Mouse (Mus musculus): ENCODE measurements around the gene Sugt1. TPM values are rescaled to one million over a fixed set of nuclear protein-coding genes. Genes with fewer than 3 reads are reported as not detected.

Gene Sugt1
- polyA plus RNA-seq, 1 experiment from 2014 or later, result 137 TPM

GRCm38 (mm10) chr14:79661005-79661917 lies 73.8 kb downstream of the Sugt1 start:
- Histone ChIP-seq H3K4me1 (peaks cover 15% of the 10 kb centered on the region), H3K27ac (no peak overlapping the region), H3K4me3 (replicated peaks) (peak overlapping the region; percentile 24), H3K9me3 (no peaks in the 10 kb centered on the region), H3K9ac (no peak overlapping the region), H3K4me2 (peak overlapping the region; percentile 48), H3K27me3 (peaks cover 10% of the 10 kb centered on the region; the same call in 1 of the 2 replicates), H3K36me3 (replicated peaks) (no peaks in the 10 kb centered on the region)
- ATAC-seq (ENCODE audit: low FRiP score), result peak; percentile 87
- 18% methylated on average over 33 of the region's 33 CpGs for WGBS

- peak within 1 kb of the TSS; percentile 24 for H3K4me3 ChIP-seq (replicated peaks)
- peak within 1 kb of the TSS; percentile 48 for H3K4me2 ChIP-seq
- no peak within 1 kb of the TSS for H3K9ac ChIP-seq
- no peaks in the 10 kb centered on the region for H3K36me3 ChIP-seq (replicated peaks)
- H3K27ac ChIP-seq, result no peak within 1 kb of the TSS
- peaks cover 15% of the 10 kb centered on the region for H3K4me1 ChIP-seq
- peaks cover 10% of the 10 kb centered on the region; the same call in 1 of the 2 replicates for H3K27me3 ChIP-seq
- ATAC-seq (ENCODE audit: low FRiP score), result no peak
- WGBS, result 62% methylated on average over 4 of the region's 4 CpGs
- no peaks in the 10 kb centered on the region for H3K9me3 ChIP-seq
Observed at GRCm38 (mm10) chr14:79662001-79662400, 74.5 kb downstream of the Sugt1 start, which contains the start of gene Cnmd. Gene Cnmd (minus strand): TSS chr14:79662170.

GRCm38 (mm10) chr14:79671008-79671407 lies 83.5 kb downstream of the Sugt1 start:
- H3K4me2 ChIP-seq, result no peak overlapping the region
- 85% methylated on average over 3 of the region's 3 CpGs for WGBS
- ATAC-seq (ENCODE audit: low FRiP score), result no peak

GRCm38 (mm10) chr14:79672567-79672966 lies 85.1 kb downstream of the Sugt1 start:
- Histone ChIP-seq H3K4me2 (no peak overlapping the region), H3K9me3 (no peaks in the 10 kb centered on the region), H3K4me1 (peaks cover 29% of the 10 kb centered on the region), H3K27ac (no peak overlapping the region; the same call in 1 of the 2 replicates), H3K4me3 (replicated peaks) (no peak overlapping the region), H3K36me3 (replicated peaks) (no peaks in the 10 kb centered on the region), H3K27me3 (no peaks in the 10 kb centered on the region), H3K9ac (no peak overlapping the region)
- no peak for ATAC-seq (ENCODE audit: low FRiP score)
- WGBS, result 77% methylated on average over 5 of the region's 5 CpGs

More at GRCm38 (mm10) chr14:79671008-79671407, 83.5 kb downstream of the Sugt1 start:
- no peak overlapping the region for H3K27ac ChIP-seq
- no peak overlapping the region for H3K4me3 ChIP-seq (replicated peaks)
- no peaks in the 10 kb centered on the region for H3K9me3 ChIP-seq
- no peaks in the 10 kb centered on the region for H3K27me3 ChIP-seq
- H3K9ac ChIP-seq, result no peak overlapping the region
- peaks cover 16% of the 10 kb centered on the region for H3K4me1 ChIP-seq
- no peaks in the 10 kb centered on the region for H3K36me3 ChIP-seq (replicated peaks)

GRCm38 (mm10) chr14:79673083-79674013 lies 85.9 kb downstream of the Sugt1 start:
- H3K9ac ChIP-seq, result no peak overlapping the region
- peaks cover 33% of the 10 kb centered on the region for H3K4me1 ChIP-seq
- H3K27ac ChIP-seq, result peak overlapping the region; percentile 42; the same call in 1 of the 2 replicates
- no peaks in the 10 kb centered on the region for H3K36me3 ChIP-seq (replicated peaks)
- no peak overlapping the region for H3K4me3 ChIP-seq (replicated peaks)
- no peaks in the 10 kb centered on the region for H3K27me3 ChIP-seq
- WGBS, result 58% methylated on average over 17 of the region's 17 CpGs
- no peaks in the 10 kb centered on the region for H3K9me3 ChIP-seq
- peak; percentile 74 for ATAC-seq (ENCODE audit: low FRiP score)
- H3K4me2 ChIP-seq, result no peak overlapping the region

- Histone ChIP-seq H3K4me3 (replicated peaks) (no peak overlapping the region), H3K27me3 (no peaks in the 10 kb centered on the region), H3K4me1 (peaks cover 33% of the 10 kb centered on the region), H3K27ac (no peak overlapping the region), H3K4me2 (peak overlapping the region; percentile 6; the same call in 1 of the 2 replicates), H3K9me3 (no peaks in the 10 kb centered on the region), H3K36me3 (replicated peaks) (no peaks in the 10 kb centered on the region), H3K9ac (no peak overlapping the region)
- ATAC-seq (ENCODE audit: low FRiP score), result no peak
- WGBS, result 48% methylated on average over 15 of the region's 15 CpGs
Observed at GRCm38 (mm10) chr14:79677108-79677753, 89.7 kb downstream of the Sugt1 start.

- peaks cover 25% of the 10 kb centered on the region for H3K4me1 ChIP-seq
- H3K9ac ChIP-seq, result no peak overlapping the region
- H3K4me3 ChIP-seq (replicated peaks), result no peak overlapping the region
- no peaks in the 10 kb centered on the region for H3K9me3 ChIP-seq
- H3K4me2 ChIP-seq, result peak overlapping the region; percentile 10; the same call in 1 of the 2 replicates
- no peaks in the 10 kb centered on the region for H3K27me3 ChIP-seq
- no peaks in the 10 kb centered on the region for H3K36me3 ChIP-seq (replicated peaks)
- H3K27ac ChIP-seq, result peak overlapping the region; percentile 42; the same call in 1 of the 2 replicates
- ATAC-seq (ENCODE audit: low FRiP score), result no peak
- 30% methylated on average over 14 of the region's 14 CpGs for whole genome bisulfite sequencing
Observed at GRCm38 (mm10) chr14:79677891-79678687, 90.6 kb downstream of the Sugt1 start.

GRCm38 (mm10) chr14:79680652-79681051 lies 93.2 kb downstream of the Sugt1 start:
- no peak for ATAC-seq (ENCODE audit: low FRiP score)
- H3K27me3 ChIP-seq, result no peaks in the 10 kb centered on the region
- H3K4me3 ChIP-seq (replicated peaks), result no peak overlapping the region
- H3K9ac ChIP-seq, result no peak overlapping the region
- H3K27ac ChIP-seq, result no peak overlapping the region
- 67% methylated on average over 5 of the region's 5 CpGs for WGBS
- peaks cover 17% of the 10 kb centered on the region for H3K4me1 ChIP-seq
- no peaks in the 10 kb centered on the region for H3K9me3 ChIP-seq
- no peaks in the 10 kb centered on the region for H3K36me3 ChIP-seq (replicated peaks)
- no peak overlapping the region for H3K4me2 ChIP-seq

Small RNAs within 50 kb of the gene (microRNA-seq; reads per million reads assigned to microRNA genes)
- gene Gm27857, result not detected

Other genes starting within 250 kb of the Sugt1 start
- gene Naa16, start 196.9 kb upstream of the Sugt1 start, polyA plus RNA-seq (2016; fragmentation: Nextera tagmentation; extraction: Ambion mirVana), result 44.0 and 44.3 TPM in 2 replicates
- 8.5 and 11.1 TPM in 2 replicates for gene Mtrf1, start 189.9 kb upstream of the Sugt1 start, polyA plus RNA-seq (2016; fragmentation: Nextera tagmentation; extraction: Ambion mirVana)
- 22.4 and 23.4 TPM in 2 replicates for gene Kbtbd7, start 161.2 kb upstream of the Sugt1 start, polyA plus RNA-seq (2016; fragmentation: Nextera tagmentation; extraction: Ambion mirVana)
- gene Kbtbd6, start 135.9 kb upstream of the Sugt1 start, polyA plus RNA-seq (2016; fragmentation: Nextera tagmentation; extraction: Ambion mirVana), result 6.1 and 6.2 TPM in 2 replicates
- gene Elf1, start 106.5 kb upstream of the Sugt1 start, polyA plus RNA-seq (2016; fragmentation: Nextera tagmentation; extraction: Ambion mirVana), result 5.7 and 6.2 TPM in 2 replicates
- gene Wbp4, start 106.2 kb upstream of the Sugt1 start, polyA plus RNA-seq (2016; fragmentation: Nextera tagmentation; extraction: Ambion mirVana), result 55.9 and 56.7 TPM in 2 replicates
- gene Cnmd, start 74.5 kb downstream of the Sugt1 start, polyA plus RNA-seq (2016; fragmentation: Nextera tagmentation; extraction: Ambion mirVana), result 6.9 and 8.6 TPM in 2 replicates
- gene Pcdh8, start 183.6 kb downstream of the Sugt1 start, polyA plus RNA-seq (2016; fragmentation: Nextera tagmentation; extraction: Ambion mirVana), result 26.5 and 26.7 TPM in 2 replicates